Mouse (Mus musculus) WW6 (cell line): ENCODE data around the gene Zmynd19.
"Not testable (repeated sequence)": the region's sequence is repeated elsewhere in the genome, so short reads cannot be mapped to it uniquely, and the experiment has no call there.

Experiments used
- DNase-seq: peaks from one replicate; pipeline ENCODE4 v3.0.0-alpha.2; 2013; ENCODE audit warnings: low read depth, low spot score

The Zmynd19 gene

GRCm38 (mm10) chr2:24942092-24942491, 7.5 kb upstream of the Zmynd19 start:
- no peak for DNase-seq

- DNase-seq = not testable (repeated sequence)
These were observed 5.3 kb upstream of the Zmynd19 start for GRCm38 (mm10) chr2:24944304-24944703.

GRCm38 (mm10) chr2:24950189-24950535, 570 bp downstream of the Zmynd19 start:
- DNase-seq = no peak

- DNase-seq = no peak
These were observed 3.0 kb downstream of the Zmynd19 start for GRCm38 (mm10) chr2:24952537-24953055.

GRCm38 (mm10) chr2:24960910-24961309, 11.3 kb downstream of the Zmynd19 start:
- DNase-seq = no peak

- peak; percentile 64 for DNase-seq
These were observed 12.9 kb downstream of the Zmynd19 start, which contains the start of gene Dph7 for GRCm38 (mm10) chr2:24962304-24963000. TSS of gene Dph7 (plus strand) at chr2:24962400.

- no peak for DNase-seq
These were observed 20.8 kb downstream of the Zmynd19 start for GRCm38 (mm10) chr2:24970386-24970785.

- not testable (repeated sequence) for DNase-seq
These were observed 24.9 kb downstream of the Zmynd19 start for GRCm38 (mm10) chr2:24974452-24974851.

- peak; percentile 86 for DNase-seq
These were observed 25.5 kb downstream of the Zmynd19 start, which contains the start of gene Mrpl41 for GRCm38 (mm10) chr2:24974906-24975703. TSS of gene Mrpl41 (minus strand) at chr2:24975098.

- peak; percentile 39 for DNase-seq
These were observed 26.2 kb downstream of the Zmynd19 start, which contains the start of gene Pnpla7 for GRCm38 (mm10) chr2:24975704-24976297. TSS of gene Pnpla7 (plus strand) at chr2:24976033.

GRCm38 (mm10) chr2:24976960-24977359, 27.4 kb downstream of the Zmynd19 start:
- DNase-seq = no peak

GRCm38 (mm10) chr2:24987762-24988161, 38.2 kb downstream of the Zmynd19 start:
- DNase-seq = no peak

GRCm38 (mm10) chr2:24995332-24995731, 45.7 kb downstream of the Zmynd19 start:
- no peak for DNase-seq

GRCm38 (mm10) chr2:24996471-24996870, 46.9 kb downstream of the Zmynd19 start:
- no peak for DNase-seq

GRCm38 (mm10) chr2:25000544-25001235, 51.1 kb downstream of the Zmynd19 start:
- no peak for DNase-seq

- no peak for DNase-seq
These were observed 54.6 kb downstream of the Zmynd19 start for GRCm38 (mm10) chr2:25003946-25004786.

- no peak for DNase-seq
These were observed 57.2 kb downstream of the Zmynd19 start for GRCm38 (mm10) chr2:25006767-25007166.

- DNase-seq = no peak
These were observed 58.7 kb downstream of the Zmynd19 start for GRCm38 (mm10) chr2:25008250-25008649.
